Mouse (Mus musculus) forebrain, embryonic 13.5 days (tissue): ENCODE measurements around the gene Cenpa. TPM values are rescaled to one million over a fixed set of nuclear protein-coding genes. Genes with fewer than 3 reads are reported as not detected.

Experiments used
- ATAC-seq: fragments of 200-750 bp; cut with Nextera tagmentation; 2 replicates; pipeline ENCODE4 v1.8.0; 2017
- H3K27ac ChIP-seq: fragments of 300-500 bp; sonication (generic); 2 replicates; pipeline ENCODE4 v1.5.1; 2015; ENCODE audit warnings: inconsistent platforms, mild to moderate bottlenecking, moderate library complexity
- H3K27me3 ChIP-seq: fragments of 300-500 bp; sonication (generic); 2 replicates; pipeline ENCODE4 v1.6.1; 2015; ENCODE audit warnings: mild to moderate bottlenecking, inconsistent platforms
- H3K36me3 ChIP-seq: fragments of 300-500 bp; sonication (generic); 2 replicates; pipeline ENCODE4 v1.6.1; 2015; ENCODE audit warnings: mild to moderate bottlenecking, inconsistent platforms; ENCODE audit not compliant: poor library complexity, severe bottlenecking
- H3K4me1 ChIP-seq: fragments of 300-500 bp; sonication (generic); 2 replicates; pipeline ENCODE4 v1.6.1; 2015; ENCODE audit warnings: inconsistent platforms
- H3K4me2 ChIP-seq: fragments of 300-500 bp; sonication (generic); 2 replicates; pipeline ENCODE4 v1.6.1; 2015; ENCODE audit warnings: inconsistent platforms, mild to moderate bottlenecking, moderate library complexity
- H3K4me3 ChIP-seq: fragments of 300-500 bp; sonication (generic); 2 replicates; pipeline ENCODE4 v1.5.1; 2015; ENCODE audit warnings: mild to moderate bottlenecking, inconsistent platforms
- H3K9ac ChIP-seq: fragments of 300-500 bp; sonication (generic); 2 replicates; pipeline ENCODE4 v1.6.1; 2015; ENCODE audit warnings: mild to moderate bottlenecking, inconsistent platforms
- H3K9me3 ChIP-seq: fragments of 300-500 bp; sonication (generic); replicated peaks from 2 replicates; pipeline ENCODE4 v1.6.1; 2016; ENCODE audit warnings: inconsistent platforms
- WGBS: fragments of 180-500 bp; shearing (Covaris S2); methylation state at CpG from one replicate; pipeline ENCODE4 v1.1.7; 2015; 5-methylcytosine and 5-hydroxymethylcytosine counted together
- polyA plus RNA-seq: library from polyadenylated mRNA; unstranded; fragments of >200 nt; fragmentation: Nextera tagmentation; extraction: Ambion mirVana; gene quantifications from 2 replicates; pipeline ENCODE4 v1.2.1, GENCODE M21; 2015

The Cenpa gene
- polyA plus RNA-seq, 1 experiment from 2014 or later = 275 TPM

DNA sequence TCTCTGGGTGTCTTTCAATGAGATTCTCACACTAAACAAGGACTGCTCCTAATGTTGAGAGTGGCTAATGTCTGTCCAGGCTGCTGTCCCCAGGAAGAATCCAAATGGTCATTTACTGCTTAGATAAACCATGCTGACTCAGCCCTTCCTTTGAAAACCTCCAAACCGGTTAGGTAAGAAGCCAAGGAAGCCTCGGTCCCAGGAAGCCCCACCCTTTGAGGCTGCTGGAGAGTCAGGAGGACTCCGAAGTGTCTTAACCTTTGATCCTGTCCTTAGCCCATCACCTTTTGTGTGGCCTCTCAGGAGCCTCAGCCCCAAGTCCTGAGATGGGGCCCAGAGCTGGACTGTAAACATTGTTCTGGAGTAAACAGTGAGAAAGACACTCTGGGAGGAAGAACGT, 17.0 kb upstream of the Cenpa start:
- H3K4me1 ChIP-seq = peaks cover 19% of the 10 kb centered on the region
- no peaks in the 10 kb centered on the region for H3K27me3 ChIP-seq
- H3K36me3 ChIP-seq = peaks cover 19% of the 10 kb centered on the region
- ATAC-seq = no peak
- H3K4me2 ChIP-seq = no peak overlapping the region
- no peak overlapping the region for H3K27ac ChIP-seq
- no peaks in the 10 kb centered on the region for H3K9me3 ChIP-seq
- H3K9ac ChIP-seq = no peak overlapping the region
- 87% methylated on average over 4 of the region's 4 CpGs for WGBS
- H3K4me3 ChIP-seq = no peak overlapping the region

DNA sequence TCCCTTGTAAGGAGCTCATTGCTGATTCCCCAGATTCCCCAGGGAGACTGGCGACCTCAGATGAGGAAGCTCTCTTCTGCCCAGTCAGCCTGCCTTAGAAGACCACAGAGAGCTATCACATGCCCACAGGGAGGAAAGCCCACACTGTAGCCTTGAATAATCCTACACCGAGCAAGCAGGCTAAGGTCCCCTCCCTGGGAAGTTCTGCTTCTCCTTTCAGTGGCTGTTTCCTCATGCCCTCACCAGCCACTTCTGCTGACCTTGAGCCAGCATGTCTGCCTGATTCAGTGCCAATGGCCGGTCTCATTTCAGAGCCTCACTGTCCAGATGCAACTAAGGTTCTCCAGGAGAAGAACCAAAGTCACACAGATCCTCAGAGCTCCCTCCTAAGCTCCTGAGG, 15.8 kb upstream of the Cenpa start:
- H3K4me2 ChIP-seq = no peak overlapping the region
- no peak overlapping the region for H3K27ac ChIP-seq
- no peaks in the 10 kb centered on the region for H3K9me3 ChIP-seq
- no peak overlapping the region for H3K9ac ChIP-seq
- no peaks in the 10 kb centered on the region for H3K27me3 ChIP-seq
- H3K36me3 ChIP-seq = peaks cover 31% of the 10 kb centered on the region
- peaks cover 19% of the 10 kb centered on the region for H3K4me1 ChIP-seq
- no peak for ATAC-seq
- WGBS = 79% methylated on average over 3 of the region's 3 CpGs
- no peak overlapping the region for H3K4me3 ChIP-seq

DNA sequence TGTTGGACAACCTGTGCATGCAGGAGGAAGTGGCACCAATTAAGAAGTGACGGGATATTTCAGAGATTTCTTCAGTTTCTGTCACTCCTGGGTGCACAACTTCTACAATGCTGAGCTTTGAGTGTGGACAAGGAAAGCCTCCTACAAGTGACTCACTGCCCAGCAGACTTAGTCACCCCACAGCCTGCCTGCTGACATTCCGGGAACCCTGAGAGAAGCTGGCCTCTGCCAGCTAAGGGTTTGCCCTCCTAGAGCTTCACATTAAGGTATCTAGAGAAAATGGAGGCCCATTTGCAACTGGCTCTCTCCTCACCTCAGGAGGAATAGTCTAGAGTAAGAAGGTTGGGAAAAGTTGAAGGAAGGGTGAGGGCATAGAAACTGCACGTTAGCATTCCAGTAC, 15.0 kb upstream of the Cenpa start:
- no peak overlapping the region for H3K4me2 ChIP-seq
- H3K4me3 ChIP-seq = no peak overlapping the region
- H3K9me3 ChIP-seq = no peaks in the 10 kb centered on the region
- H3K27me3 ChIP-seq = no peaks in the 10 kb centered on the region
- H3K9ac ChIP-seq = no peak overlapping the region
- H3K36me3 ChIP-seq = peaks cover 39% of the 10 kb centered on the region
- WGBS = 92% methylated on average over 3 of the region's 3 CpGs
- H3K4me1 ChIP-seq = peaks cover 19% of the 10 kb centered on the region
- no peak for ATAC-seq
- H3K27ac ChIP-seq = no peak overlapping the region

DNA sequence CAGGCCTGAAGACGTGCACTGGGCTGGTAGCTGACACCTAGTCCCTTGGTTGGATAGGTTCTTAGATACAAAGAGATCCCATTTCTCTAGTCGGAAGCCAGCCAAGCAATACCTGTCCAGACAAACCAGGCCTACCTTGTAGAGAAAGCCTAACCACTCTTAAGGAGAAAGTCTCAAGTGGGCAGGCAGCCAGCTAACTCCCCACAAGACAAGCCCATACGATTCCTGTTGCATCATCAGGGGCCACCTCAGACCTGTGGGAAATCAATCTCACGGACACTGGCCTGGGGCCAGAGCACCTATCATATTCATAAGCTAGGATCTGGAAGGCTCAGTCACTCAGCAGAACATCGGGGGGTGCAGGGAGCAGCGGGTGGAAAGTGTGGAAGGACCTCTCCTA, 13.3 kb upstream of the Cenpa start:
- Histone ChIP-seq H3K9me3 (no peaks in the 10 kb centered on the region), H3K4me1 (peaks cover 12% of the 10 kb centered on the region), H3K27ac (no peak overlapping the region), H3K9ac (no peak overlapping the region), H3K27me3 (no peaks in the 10 kb centered on the region), H3K4me3 (no peak overlapping the region), H3K36me3 (peaks cover 56% of the 10 kb centered on the region), H3K4me2 (no peak overlapping the region)
- ATAC-seq = no peak
- WGBS = 89% methylated on average over 6 of the region's 6 CpGs

DNA sequence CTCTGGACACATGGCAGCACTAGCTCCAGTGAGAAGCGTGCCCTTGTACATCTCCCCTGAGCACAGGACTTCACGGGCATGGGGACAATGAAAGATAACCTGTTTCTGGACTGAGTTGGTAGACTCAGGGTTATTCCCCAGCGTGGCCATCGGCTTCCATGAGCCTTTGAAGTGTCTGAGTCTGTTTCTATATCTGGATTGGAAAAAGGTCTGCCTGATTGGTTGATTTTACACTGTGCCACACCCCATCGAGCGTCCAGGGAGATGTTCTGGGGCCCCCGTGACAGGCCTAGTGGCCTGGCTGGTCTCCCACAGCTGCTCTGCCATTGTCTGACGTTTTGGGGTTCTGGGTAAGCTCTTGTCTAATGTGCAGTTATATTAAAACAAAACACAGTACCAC, 11.5 kb upstream of the Cenpa start:
- Histone ChIP-seq H3K4me2 (no peak overlapping the region), H3K27me3 (no peaks in the 10 kb centered on the region), H3K27ac (no peak overlapping the region), H3K36me3 (peaks cover 65% of the 10 kb centered on the region), H3K9ac (no peak overlapping the region), H3K4me1 (no peaks in the 10 kb centered on the region), H3K9me3 (no peaks in the 10 kb centered on the region), H3K4me3 (no peak overlapping the region)
- no peak for ATAC-seq
- WGBS = 83% methylated on average over 8 of the region's 8 CpGs

DNA sequence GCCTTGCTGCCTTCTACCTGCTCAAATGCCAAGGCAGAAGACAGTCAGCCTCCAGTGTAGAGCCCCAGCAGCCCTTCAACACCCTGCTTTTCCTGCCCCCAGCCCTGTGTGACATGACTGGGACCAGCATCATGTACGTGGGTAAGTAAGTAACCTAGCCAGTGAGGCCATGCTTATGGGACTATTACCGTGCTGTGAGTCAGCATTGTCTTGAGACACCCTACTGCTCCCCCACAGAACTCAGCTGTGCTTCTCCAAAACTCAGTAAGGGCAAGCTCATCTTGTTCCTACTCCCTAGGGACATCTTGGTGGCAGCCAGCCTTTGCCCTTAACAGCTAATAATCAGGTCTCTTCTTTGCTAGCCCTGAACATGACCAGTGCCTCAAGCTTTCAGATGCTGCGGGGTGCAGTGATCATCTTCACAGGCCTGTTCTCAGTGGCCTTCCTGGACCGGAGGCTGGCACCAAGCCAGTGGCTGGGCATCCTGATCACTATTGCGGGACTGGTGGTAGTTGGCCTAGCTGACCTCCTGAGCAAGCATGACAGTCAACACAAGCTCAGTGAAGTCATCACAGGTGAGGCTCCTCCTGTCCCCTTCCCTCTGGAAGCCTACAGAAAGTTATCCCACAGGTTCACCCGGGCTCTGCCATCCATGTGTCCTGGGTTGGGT, 10.9 kb upstream of the Cenpa start:
- H3K4me2 ChIP-seq = no peak overlapping the region
- H3K27me3 ChIP-seq = no peaks in the 10 kb centered on the region
- no peaks in the 10 kb centered on the region for H3K4me1 ChIP-seq
- peaks cover 65% of the 10 kb centered on the region for H3K36me3 ChIP-seq
- no peak overlapping the region for H3K9ac ChIP-seq
- H3K27ac ChIP-seq = no peak overlapping the region
- no peaks in the 10 kb centered on the region for H3K9me3 ChIP-seq
- 88% methylated on average over 6 of the region's 6 CpGs for WGBS
- no peak for ATAC-seq
- no peak overlapping the region for H3K4me3 ChIP-seq

DNA sequence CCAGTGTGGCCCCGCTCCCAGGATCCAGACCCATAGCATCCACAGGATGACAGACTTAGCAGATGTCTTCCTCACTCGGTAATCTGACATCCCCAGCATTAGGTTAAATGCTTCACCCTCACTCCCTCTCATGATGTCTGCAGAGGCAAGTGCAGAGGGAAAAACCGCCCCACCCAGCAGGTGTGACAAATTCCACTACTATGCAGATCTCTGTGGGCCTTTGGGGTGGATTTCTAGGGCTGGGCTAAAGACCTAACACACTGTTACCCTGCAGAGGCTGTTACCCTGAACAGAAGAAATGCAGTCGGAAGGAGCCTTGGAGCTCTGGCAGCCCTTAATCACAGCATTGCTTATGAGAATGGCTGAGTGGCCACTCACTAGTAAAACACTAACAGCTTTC, 7.5 kb upstream of the Cenpa start:
- no peak overlapping the region for H3K4me3 ChIP-seq
- H3K9me3 ChIP-seq = no peaks in the 10 kb centered on the region
- H3K4me2 ChIP-seq = no peak overlapping the region
- H3K36me3 ChIP-seq = peaks cover 47% of the 10 kb centered on the region
- WGBS = 93% methylated on average over 4 of the region's 4 CpGs
- no peak for ATAC-seq
- H3K27ac ChIP-seq = no peak overlapping the region
- no peak overlapping the region for H3K9ac ChIP-seq
- H3K27me3 ChIP-seq = no peaks in the 10 kb centered on the region
- no peaks in the 10 kb centered on the region for H3K4me1 ChIP-seq

DNA sequence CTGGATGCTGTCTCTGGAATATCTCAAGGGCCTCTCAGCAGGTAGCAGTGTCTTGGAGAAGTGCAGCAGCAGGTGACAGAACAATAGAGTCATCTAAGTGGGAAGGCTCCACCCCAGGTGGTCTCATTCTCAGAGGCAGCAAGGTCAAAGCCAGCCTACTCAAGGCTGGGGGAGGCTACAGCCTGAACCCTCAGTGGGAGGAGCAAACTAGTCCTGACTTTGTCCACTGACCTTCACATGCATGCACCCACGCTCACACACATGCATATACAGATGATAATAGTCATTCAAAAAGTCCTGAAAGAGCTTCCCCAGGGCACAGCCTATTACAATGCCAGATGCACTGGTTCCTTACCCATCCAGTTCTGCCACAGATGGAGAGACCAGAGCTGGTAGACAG, 6.3 kb upstream of the Cenpa start:
- H3K4me2 ChIP-seq = no peak overlapping the region
- WGBS = 90% methylated on average over 1 of the region's 1 CpGs
- no peaks in the 10 kb centered on the region for H3K4me1 ChIP-seq
- H3K27me3 ChIP-seq = no peaks in the 10 kb centered on the region
- H3K9me3 ChIP-seq = no peaks in the 10 kb centered on the region
- no peak for ATAC-seq
- peaks cover 39% of the 10 kb centered on the region for H3K36me3 ChIP-seq
- no peak overlapping the region for H3K27ac ChIP-seq
- no peak overlapping the region for H3K4me3 ChIP-seq
- no peak overlapping the region for H3K9ac ChIP-seq

DNA sequence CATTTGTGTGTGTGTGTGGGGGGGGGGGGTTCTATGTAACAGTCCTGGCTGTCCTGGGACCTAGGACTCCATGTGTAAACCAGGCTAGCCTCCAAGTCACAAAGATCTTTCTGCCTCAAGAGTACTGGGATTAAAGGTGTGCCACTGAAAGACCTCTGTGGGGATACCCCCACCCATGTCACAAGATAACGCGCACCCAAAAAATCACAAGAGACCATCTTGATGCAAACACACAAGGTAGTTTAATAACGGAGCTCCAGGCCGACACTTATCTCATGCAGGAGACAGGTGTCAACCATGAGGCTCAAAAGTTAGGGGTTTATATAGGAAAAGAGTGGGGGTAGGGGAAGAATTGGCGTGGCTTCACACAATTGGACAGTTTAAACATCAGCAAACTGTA, 5.8 kb upstream of the Cenpa start:
- no peak for ATAC-seq
- Histone ChIP-seq H3K27ac (no peak overlapping the region), H3K4me2 (no peak overlapping the region), H3K27me3 (no peaks in the 10 kb centered on the region), H3K4me3 (no peak overlapping the region), H3K9me3 (no peaks in the 10 kb centered on the region), H3K36me3 (peaks cover 33% of the 10 kb centered on the region), H3K9ac (no peak overlapping the region), H3K4me1 (no peaks in the 10 kb centered on the region)
- 95% methylated on average over 5 of the region's 5 CpGs for WGBS

DNA sequence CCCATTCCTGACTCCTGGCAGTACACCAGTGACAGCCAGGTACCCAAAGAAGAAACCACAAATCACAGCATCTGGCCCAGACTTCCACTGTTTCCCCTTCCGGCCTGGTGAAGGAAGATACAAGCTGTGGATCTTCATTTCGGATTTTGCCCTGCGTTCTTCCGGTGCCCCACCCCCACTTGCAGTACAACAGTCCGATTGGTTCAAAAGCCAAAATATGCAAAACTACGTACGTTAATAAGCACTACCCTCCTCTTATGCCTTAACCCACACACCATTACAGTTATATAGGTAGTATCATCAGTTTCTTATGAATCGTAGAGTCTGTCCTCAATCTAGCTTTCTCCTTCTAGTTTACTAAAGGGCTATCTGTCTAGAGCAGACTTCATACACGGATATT, 1.2 kb upstream of the Cenpa start:
- ATAC-seq = no peak
- WGBS = 92% methylated on average over 9 of the region's 9 CpGs
- H3K9ac ChIP-seq = no peak overlapping the region
- H3K9me3 ChIP-seq = no peaks in the 10 kb centered on the region
- no peak overlapping the region for H3K4me3 ChIP-seq
- H3K27me3 ChIP-seq = no peaks in the 10 kb centered on the region
- peaks cover 17% of the 10 kb centered on the region for H3K36me3 ChIP-seq
- peaks cover 27% of the 10 kb centered on the region for H3K4me1 ChIP-seq
- no peak overlapping the region for H3K4me2 ChIP-seq
- no peak overlapping the region for H3K27ac ChIP-seq

DNA sequence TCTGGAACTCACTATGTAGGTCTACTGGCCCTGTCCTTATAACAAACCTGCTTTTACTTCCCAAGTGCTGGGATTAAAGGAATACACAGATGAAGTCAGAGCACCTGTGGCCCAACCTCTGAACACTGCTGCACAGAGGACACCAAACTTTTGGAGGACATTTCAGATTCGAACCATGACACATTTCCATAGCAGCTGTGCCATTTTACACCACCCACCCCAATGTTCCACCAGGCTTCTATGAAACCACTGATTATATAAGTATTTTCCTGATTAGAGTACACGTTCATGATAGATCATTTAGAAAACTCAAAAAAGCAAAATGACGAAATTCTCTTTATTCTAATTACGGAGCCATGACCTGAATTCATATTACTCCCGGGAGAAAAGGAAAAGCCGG, 609 bp upstream of the Cenpa start:
- H3K4me1 ChIP-seq = peaks cover 27% of the 10 kb centered on the region
- peak overlapping the region; percentile 63 for H3K9ac ChIP-seq
- WGBS = 60% methylated on average over 6 of the region's 6 CpGs
- H3K36me3 ChIP-seq = peaks cover 23% of the 10 kb centered on the region
- peak overlapping the region; percentile 86 for H3K4me3 ChIP-seq
- no peaks in the 10 kb centered on the region for H3K9me3 ChIP-seq
- no peak overlapping the region for H3K27ac ChIP-seq
- peak overlapping the region; percentile 77 for H3K4me2 ChIP-seq
- H3K27me3 ChIP-seq = no peaks in the 10 kb centered on the region
- no peak for ATAC-seq

DNA sequence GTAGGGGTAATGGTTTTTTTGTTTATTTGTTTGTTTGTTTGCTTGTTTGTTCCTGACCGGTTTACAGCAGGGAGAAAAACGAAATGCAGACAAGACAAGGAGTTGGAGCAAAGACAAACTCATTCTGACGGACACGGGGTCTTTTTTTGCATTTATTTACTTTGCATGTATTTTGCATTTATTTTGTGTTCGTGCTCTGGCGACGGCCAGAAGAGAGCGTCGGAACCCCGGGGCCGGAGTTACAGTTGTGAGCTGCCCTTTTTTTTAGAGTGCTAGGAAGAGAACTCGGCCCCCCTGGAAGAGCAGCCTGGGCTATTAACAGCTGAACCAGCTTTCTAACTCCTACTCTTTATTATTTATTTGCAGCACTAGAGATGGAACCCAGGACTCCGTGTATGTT, 638 bp downstream of the Cenpa start:
- peaks cover 35% of the 10 kb centered on the region for H3K36me3 ChIP-seq
- no peak for ATAC-seq
- peak overlapping the region; percentile 72 for H3K27ac ChIP-seq
- H3K4me3 ChIP-seq = peak overlapping the region; percentile 86
- peaks cover 27% of the 10 kb centered on the region for H3K4me1 ChIP-seq
- under 1% methylated on average over 13 of the region's 13 CpGs for WGBS
- peak overlapping the region; percentile 77 for H3K4me2 ChIP-seq
- H3K9me3 ChIP-seq = no peaks in the 10 kb centered on the region
- peak overlapping the region; percentile 88 for H3K9ac ChIP-seq
- no peaks in the 10 kb centered on the region for H3K27me3 ChIP-seq

DNA sequence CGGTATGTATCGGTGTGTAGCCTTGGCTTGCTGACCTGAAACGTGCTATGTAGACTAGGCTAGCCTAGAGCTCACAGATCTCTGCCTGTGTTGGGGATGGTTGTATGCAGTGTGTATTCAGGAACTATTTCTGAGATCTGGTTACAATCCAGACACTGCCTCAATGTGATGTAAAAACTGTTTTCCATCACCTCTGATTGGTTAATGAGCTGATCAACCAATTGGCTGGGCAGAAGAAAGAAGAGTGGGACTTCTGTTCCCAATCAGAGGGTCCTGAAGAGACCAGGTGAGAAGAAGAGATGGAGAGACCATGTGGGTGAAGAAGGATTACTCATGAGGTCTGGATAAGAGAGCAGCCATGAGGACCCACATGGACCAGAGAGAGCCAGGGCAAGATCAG, 1.1 kb downstream of the Cenpa start:
- Histone ChIP-seq H3K36me3 (peaks cover 40% of the 10 kb centered on the region), H3K4me3 (peak overlapping the region; percentile 86), H3K27me3 (no peaks in the 10 kb centered on the region), H3K9me3 (no peaks in the 10 kb centered on the region), H3K4me2 (peak overlapping the region; percentile 77), H3K9ac (peak overlapping the region; percentile 88), H3K4me1 (peaks cover 27% of the 10 kb centered on the region), H3K27ac (no peak overlapping the region)
- 4% methylated on average over 3 of the region's 3 CpGs for WGBS
- no peak for ATAC-seq
